Mouse (Mus musculus) G1E (cell line): Measurements from ENCODE around the gene Ccm2.

ENCODE experiments used
- CTCF ChIP-seq: IDR thresholded peaks from 2 replicates; pipeline ENCODE4 v1.5.1; 2012; ENCODE audit warnings: low read depth, low read length, inconsistent platforms, mixed read lengths
- POLR2AphosphoS5 ChIP-seq: IDR thresholded peaks from 2 replicates; pipeline ENCODE4 v1.6.1; 2012; ENCODE audit warnings: low read depth, low read length, inconsistent platforms; ENCODE audit not compliant: insufficient replicate concordance

GRCm38 (mm10) chr11:6585748-6586147 is 39.1 kb downstream of the Ccm2 start:
- TF ChIP-seq CTCF (no peak), POLR2AphosphoS5 (no peak)
